16 mouse cellular contexts compared by ENCODE assay signal in genomic region chr8:98066214-98066613, GRCm38 (mm10).
"Had no signal": no experiment of that assay in that cellular context is flagged by ENCODE, and none has a peak within 500 bp of the region (broad histone marks: within the 10 kb centered on the region; RNA-seq: fewer than 3 reads in every experiment).

No protein-coding gene starts in this region.

- H3K27ac ChIP-seq: neural tube, embryonic 13.5 days; neural tube, embryonic 15.5 days; stomach, embryonic 15.5 days; stomach, postnatal 0 days had no signal

- H3K9ac ChIP-seq: neural tube, embryonic 13.5 days; neural tube, embryonic 15.5 days; stomach, embryonic 15.5 days had no signal

- DNase-seq: retina, postnatal 1 day; right cerebral cortex, adult 18-20 months; right cerebral cortex, postnatal 14 days; right cerebral cortex, postnatal 25 days; right cerebral cortex, postnatal 4 days; spleen, adult 18-20 months; thymus, adult 18-20 months; thymus, adult 2 months; thymus, postnatal 14 days; thymus, postnatal 25 days; thymus, postnatal 36 days; thymus, postnatal 4 days had no signal

- H3K9me3 ChIP-seq: neural tube, embryonic 13.5 days; neural tube, embryonic 15.5 days; stomach, embryonic 15.5 days had no signal

- H3K27me3 ChIP-seq: neural tube, embryonic 13.5 days; neural tube, embryonic 15.5 days; stomach, embryonic 15.5 days had no signal

- H3K4me3 ChIP-seq: neural tube, embryonic 13.5 days; neural tube, embryonic 15.5 days; stomach, embryonic 15.5 days had no signal

- H3K36me3 ChIP-seq: neural tube, embryonic 13.5 days; neural tube, embryonic 15.5 days; stomach, embryonic 15.5 days had no signal

- H3K4me1 ChIP-seq: neural tube, embryonic 13.5 days; neural tube, embryonic 15.5 days; stomach, embryonic 15.5 days had no signal
